Mouse (Mus musculus) forelimb bud, embryonic 11.5 days (tissue): Measurements from ENCODE around the gene Pam16.

Experiments used
- DNase-seq: peaks from one replicate; pipeline ENCODE4 v3.0.0-alpha.2; 2012; ENCODE audit warnings: low read depth, low spot score

Gene Pam16

DNA sequence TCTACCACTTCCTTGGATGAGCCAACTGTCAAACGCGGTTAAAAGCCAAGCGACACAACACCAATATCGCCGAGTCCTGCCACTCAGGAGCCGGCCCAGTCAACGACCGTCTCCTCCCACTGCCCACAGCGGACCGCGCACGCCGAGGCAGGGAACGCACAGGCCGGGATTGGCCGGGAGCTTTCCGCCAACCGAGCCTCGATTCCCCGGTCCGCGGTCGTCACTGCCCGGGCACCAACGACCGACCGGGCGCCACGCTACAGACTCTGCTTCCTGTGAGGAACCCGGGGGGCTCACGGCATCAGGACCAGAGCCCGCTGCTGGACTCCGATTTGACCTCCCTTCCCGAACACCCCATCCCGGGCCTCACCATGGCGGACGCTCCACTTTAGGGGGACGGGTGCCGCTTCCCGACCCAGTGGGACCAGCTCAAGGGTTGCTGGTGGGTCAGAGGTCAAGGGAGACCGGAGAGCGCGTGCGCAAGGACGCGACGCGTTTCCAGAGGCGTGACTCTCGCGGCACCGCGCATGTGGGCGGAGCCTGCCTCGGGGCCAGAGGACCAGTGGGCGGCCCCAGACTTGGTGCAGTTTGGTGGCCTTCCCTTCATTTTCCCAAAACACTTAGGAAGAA, at the start of gene Pam16:
TSS of gene Pam16 (minus strand) at position 508 of the 630 bp plus-strand sequence.
- DNase-seq: peak; percentile 93

GRCm38 (mm10) chr16:4674091-4674490, 49.3 kb upstream of the Pam16 start:
- DNase-seq: no peak

GRCm38 (mm10) chr16:4670317-4670716, 45.5 kb upstream of the Pam16 start:
- no peak for DNase-seq

GRCm38 (mm10) chr16:4667190-4667808, 42.5 kb upstream of the Pam16 start:
- DNase-seq: peak; percentile 93

- no peak for DNase-seq
Observed at GRCm38 (mm10) chr16:4665726-4666125, 40.9 kb upstream of the Pam16 start.

GRCm38 (mm10) chr16:4663806-4664205, 39.0 kb upstream of the Pam16 start:
- DNase-seq: no peak

GRCm38 (mm10) chr16:4661605-4662004, 36.8 kb upstream of the Pam16 start:
- DNase-seq: no peak

- DNase-seq: no peak
Observed at GRCm38 (mm10) chr16:4659326-4659725, 34.5 kb upstream of the Pam16 start.

- DNase-seq: peak; percentile 97
Observed at GRCm38 (mm10) chr16:4658781-4659245, 34.0 kb upstream of the Pam16 start.

DNA sequence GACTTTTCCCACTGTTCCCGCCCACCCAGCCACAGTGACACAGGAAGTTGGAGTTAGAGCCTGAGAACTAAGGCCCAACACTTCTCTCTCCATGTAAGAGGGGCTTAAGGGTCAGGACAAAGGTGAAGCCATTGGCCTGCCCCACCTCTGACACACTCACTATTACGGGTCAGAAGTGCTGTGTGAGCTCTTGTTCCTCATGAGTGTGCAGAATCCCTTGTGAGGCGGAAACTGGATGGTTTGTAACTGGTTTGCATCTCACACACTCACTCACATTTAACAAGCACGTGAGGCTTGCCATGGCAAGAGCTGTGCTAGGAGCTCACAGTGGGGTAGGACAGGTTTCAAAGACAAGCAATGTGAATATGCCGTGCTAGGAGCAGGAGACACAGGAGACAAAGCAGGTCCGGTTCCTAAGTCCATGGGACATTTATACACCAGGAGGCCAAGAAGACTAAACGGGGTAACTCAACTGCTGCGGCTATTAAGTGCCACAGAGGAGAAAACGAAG, 31.8 kb upstream of the Pam16 start:
- no peak for DNase-seq

GRCm38 (mm10) chr16:4655764-4656570, 31.2 kb upstream of the Pam16 start:
- no peak for DNase-seq

DNA sequence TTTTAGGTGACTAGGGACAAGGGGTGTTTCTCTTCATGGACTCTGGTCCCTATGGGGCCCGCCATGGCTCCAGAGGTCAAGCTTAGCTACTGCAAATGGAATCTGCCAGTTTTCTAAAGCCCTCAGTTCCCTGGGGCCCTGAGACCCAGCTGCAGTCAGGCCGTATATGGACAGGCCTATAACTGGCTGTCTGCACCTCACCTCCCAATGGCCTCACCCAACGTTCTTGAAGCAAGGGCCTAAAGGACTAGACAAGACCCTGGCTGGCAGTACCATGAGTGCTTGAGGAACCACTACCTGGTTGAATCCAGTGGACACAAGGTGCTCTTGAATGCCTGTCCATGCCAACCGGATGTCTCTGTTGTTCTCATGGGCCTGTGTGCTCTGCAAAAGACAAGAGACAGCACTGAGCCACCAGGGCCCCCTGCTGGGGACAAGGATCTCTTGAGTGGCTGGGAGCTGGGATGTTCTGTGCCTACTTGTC, 30.5 kb upstream of the Pam16 start:
- no peak for DNase-seq

- DNase-seq: no peak
Observed at GRCm38 (mm10) chr16:4654706-4655105, 29.9 kb upstream of the Pam16 start.

DNA sequence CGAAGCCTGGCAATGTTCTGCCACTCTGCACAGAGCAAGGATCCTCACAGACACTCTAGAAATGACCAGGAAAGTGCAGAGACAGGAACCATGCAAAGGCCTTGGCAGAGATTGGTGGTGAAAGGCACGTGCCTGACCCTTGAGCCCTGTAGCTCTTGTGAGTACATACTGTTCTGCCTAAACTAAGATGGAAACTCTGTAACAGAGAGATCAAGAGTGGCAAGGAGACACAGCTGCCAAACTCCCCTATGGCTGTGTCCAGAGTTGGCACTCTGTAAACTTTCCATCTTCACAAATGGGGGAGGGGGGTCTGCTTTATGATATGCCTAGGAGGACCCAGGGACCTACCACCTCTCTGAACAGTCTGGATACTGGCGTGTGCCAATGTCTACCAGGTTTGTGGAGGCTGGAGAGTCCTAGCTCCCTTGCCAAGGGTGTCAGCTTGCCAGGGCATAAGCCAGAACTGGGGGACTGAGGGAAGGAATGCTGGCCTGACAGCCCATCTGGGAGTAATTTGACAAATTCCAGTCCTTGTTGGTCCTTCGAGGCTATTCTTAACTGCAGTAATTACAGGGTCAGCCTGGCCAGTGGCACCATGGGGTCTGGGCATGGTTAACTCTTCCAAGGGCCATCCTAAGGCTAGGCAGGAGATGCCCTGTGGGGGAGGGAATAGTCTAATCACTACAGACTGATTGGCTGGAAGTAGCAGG, 28.1 kb upstream of the Pam16 start:
- DNase-seq: peak; percentile 57

DNA sequence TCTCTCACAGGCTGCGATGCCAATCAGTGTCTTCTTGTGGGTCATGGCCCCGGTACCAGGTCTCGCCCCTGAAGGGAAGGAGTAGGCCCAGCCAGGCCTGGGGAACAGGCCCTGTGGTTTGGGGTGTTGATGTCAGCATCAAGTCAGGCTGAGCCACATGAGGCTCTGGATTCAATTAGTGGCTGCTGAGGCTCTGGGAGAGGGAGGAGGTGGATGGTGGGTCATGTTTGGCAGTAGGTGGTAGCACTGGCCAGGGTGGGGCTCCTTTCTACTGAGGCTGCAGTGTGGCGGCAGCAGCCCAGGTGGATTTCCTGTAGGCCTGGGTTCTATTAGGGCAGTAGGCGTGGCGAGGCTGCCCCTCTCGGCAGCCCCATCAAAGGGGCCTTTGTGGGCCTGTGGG, 26.8 kb upstream of the Pam16 start:
- DNase-seq: peak; percentile 94

GRCm38 (mm10) chr16:4651081-4651480, 26.3 kb upstream of the Pam16 start:
- no peak for DNase-seq

- no peak for DNase-seq
Observed at GRCm38 (mm10) chr16:4650161-4650560, 25.4 kb upstream of the Pam16 start.

DNA sequence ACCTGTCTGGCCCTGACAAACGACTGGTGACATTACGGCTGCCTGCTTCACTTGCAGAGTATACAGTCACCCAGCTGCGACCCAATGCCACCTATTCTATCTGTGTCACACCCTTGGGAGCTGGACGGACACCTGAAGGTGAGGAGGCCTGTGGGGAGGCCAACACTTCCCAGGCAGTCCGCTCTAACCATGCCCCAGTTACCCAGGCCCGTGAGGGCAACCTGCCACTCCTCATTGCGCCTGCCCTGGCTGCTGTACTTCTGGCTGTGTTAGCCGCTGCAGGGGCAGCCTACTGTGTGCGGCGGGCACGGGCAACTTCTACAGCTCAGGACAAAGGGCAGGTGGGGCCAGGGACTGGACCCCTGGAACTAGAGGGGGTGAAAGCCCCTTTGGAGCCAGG, 24.9 kb upstream of the Pam16 start:
- no peak for DNase-seq

GRCm38 (mm10) chr16:4649211-4649610, 24.4 kb upstream of the Pam16 start:
- DNase-seq: no peak

DNA sequence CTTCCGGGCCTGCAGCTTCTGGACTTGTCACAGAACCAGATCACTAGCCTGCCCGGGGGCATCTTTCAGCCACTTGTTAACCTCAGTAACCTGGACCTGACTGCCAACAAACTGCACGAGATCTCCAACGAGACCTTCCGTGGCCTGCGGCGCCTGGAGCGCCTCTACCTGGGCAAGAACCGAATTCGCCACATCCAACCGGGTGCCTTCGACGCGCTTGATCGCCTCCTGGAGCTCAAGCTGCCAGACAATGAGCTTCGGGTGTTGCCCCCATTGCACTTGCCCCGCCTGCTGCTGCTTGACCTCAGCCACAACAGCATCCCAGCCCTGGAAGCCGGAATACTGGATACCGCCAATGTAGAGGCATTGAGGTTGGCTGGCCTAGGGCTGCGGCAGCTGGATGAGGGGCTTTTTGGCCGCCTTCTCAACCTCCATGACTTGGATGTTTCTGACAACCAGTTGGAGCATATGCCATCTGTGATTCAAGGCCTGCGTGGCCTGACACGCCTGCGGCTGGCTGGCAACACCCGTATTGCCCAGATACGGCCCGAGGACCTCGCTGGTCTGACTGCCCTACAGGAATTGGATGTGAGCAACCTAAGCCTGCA, 23.7 kb upstream of the Pam16 start:
- no peak for DNase-seq

DNA sequence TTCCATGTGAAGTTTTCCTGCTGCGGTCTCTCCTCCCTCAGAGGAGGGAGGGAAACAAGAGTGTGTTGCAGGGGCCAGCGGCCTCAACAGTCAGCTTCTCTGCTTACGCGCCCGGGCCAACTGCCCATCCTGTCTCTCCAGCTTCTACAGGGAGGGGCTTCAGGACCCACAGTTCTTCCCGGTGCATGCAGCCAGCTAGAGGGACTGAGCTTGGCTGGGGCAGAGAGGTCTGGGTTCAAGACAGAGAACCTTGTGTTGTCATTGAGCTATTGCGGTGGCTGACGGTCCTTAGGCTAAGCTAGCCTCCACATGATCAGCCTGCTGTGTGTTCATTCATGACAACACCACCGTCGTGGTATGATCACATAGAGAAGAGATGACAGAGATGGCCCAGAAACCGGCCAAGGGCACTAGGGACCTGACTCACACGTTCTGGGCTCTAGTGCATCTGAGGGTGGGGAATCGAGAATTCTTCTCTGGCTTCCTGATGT, 22.9 kb upstream of the Pam16 start:
- no peak for DNase-seq
